Mouse (Mus musculus): ENCODE measurements around the gene Pde7b. TPM values are rescaled to one million over a fixed set of nuclear protein-coding genes. Genes with fewer than 3 reads are reported as not detected.
A peak's percentile ranks its signal among the peaks of the same experiment; 100 is the strongest.

Gene Pde7b
- polyA plus RNA-seq, 1 experiment from 2014 or later: 1.3 TPM

- H3K4me2 ChIP-seq (ENCODE audit: low read length): no peak overlapping the region
- ATAC-seq: peak; percentile 79; the same call in 1 of the 2 replicates
- H3K9me3 ChIP-seq (replicated peaks; ENCODE audit: control insufficient read depth, low read length): no peaks in the 10 kb centered on the region
- no peaks in the 10 kb centered on the region for H3K27me3 ChIP-seq (replicated peaks; ENCODE audit: control insufficient read depth, insufficient read depth, low read length)
- H3K27ac ChIP-seq (ENCODE audit: low read depth, low read length): no peak overlapping the region
- H3K36me3 ChIP-seq (ENCODE audit: control insufficient read depth, insufficient read depth, low read length): no peaks in the 10 kb centered on the region
- H3K9ac ChIP-seq (ENCODE audit: low read length): no peak overlapping the region
- DNase-seq (ENCODE audit: low spot score): peak; percentile 76
- no peaks in the 10 kb centered on the region for H3K4me1 ChIP-seq (ENCODE audit: control insufficient read depth, insufficient read depth, low read length)
- WGBS: 91% methylated on average over 2 of the region's 2 CpGs
- H3K4me3 ChIP-seq (ENCODE audit: low read depth, low read length): no peak overlapping the region
Measured at GRCm38 (mm10) chr10:20405471-20405870, 319.4 kb downstream of the Pde7b start.

DNA sequence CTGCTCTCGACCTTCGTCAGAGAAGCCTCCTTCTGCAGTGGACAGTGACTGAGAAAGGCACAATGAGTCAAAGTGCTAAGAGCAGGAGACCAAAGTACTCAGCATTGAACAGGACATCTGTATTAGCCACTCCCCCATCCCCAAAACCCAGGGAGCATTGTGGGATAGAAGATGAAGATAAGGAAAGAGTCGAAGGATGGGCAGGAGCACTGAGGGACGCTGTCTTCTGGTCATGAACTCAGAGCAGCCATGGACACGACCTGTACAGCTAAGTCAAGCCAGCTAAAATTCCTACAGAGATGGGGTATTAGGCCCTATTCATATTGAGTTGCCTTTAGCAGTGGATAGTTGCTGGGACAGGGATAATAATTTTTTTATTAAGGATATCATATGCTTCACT, 321.9 kb downstream of the Pde7b start:
- H3K9me3 ChIP-seq (replicated peaks; ENCODE audit: control insufficient read depth, low read length): no peaks in the 10 kb centered on the region
- no peaks in the 10 kb centered on the region for H3K27me3 ChIP-seq (replicated peaks; ENCODE audit: control insufficient read depth, insufficient read depth, low read length)
- no peaks in the 10 kb centered on the region for H3K36me3 ChIP-seq (ENCODE audit: control insufficient read depth, insufficient read depth, low read length)
- H3K27ac ChIP-seq (ENCODE audit: low read depth, low read length): no peak overlapping the region
- no peaks in the 10 kb centered on the region for H3K4me1 ChIP-seq (ENCODE audit: control insufficient read depth, insufficient read depth, low read length)
- no peak overlapping the region for H3K9ac ChIP-seq (ENCODE audit: low read length)
- DNase-seq (ENCODE audit: low spot score) (no peak), ATAC-seq (no peak)
- WGBS: 88% methylated on average over 5 of the region's 5 CpGs
- H3K4me3 ChIP-seq (ENCODE audit: low read depth, low read length): no peak overlapping the region
- no peak overlapping the region for H3K4me2 ChIP-seq (ENCODE audit: low read length)

DNA sequence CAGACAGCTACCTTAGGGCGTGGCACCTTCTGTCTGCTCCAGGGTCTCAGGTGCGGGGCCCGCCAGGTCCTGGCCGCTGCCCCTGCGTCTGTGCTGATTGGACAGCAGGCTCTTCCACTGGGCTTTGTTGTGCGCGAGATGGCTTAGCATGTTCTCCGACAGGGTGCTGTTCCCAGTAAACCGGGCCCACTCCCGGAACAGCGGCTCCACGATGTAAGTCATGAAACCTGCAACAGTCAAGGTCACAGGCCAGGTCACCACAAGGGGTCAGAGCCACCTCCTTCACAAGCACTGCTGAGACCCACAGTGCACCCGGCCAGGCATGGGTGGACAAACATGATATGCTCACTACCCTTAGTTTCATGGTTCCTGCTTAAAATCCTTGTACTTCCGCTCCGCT, 324.5 kb downstream of the Pde7b start:
- no peaks in the 10 kb centered on the region for H3K4me1 ChIP-seq (ENCODE audit: control insufficient read depth, insufficient read depth, low read length)
- 80% methylated on average over 15 of the region's 15 CpGs for WGBS
- H3K9me3 ChIP-seq (replicated peaks; ENCODE audit: control insufficient read depth, low read length): no peaks in the 10 kb centered on the region
- H3K4me2 ChIP-seq (ENCODE audit: low read length): 0 out of 2 replicates have a peak overlapping the region, but pooled peaks have one; percentile 7
- H3K9ac ChIP-seq (ENCODE audit: low read length): no peak overlapping the region
- H3K27me3 ChIP-seq (replicated peaks; ENCODE audit: control insufficient read depth, insufficient read depth, low read length): no peaks in the 10 kb centered on the region
- H3K4me3 ChIP-seq (ENCODE audit: low read depth, low read length): no peak overlapping the region
- DNase-seq (ENCODE audit: low spot score): no peak
- no peak overlapping the region for H3K27ac ChIP-seq (ENCODE audit: low read depth, low read length)
- no peak for ATAC-seq
- no peaks in the 10 kb centered on the region for H3K36me3 ChIP-seq (ENCODE audit: control insufficient read depth, insufficient read depth, low read length)

DNA sequence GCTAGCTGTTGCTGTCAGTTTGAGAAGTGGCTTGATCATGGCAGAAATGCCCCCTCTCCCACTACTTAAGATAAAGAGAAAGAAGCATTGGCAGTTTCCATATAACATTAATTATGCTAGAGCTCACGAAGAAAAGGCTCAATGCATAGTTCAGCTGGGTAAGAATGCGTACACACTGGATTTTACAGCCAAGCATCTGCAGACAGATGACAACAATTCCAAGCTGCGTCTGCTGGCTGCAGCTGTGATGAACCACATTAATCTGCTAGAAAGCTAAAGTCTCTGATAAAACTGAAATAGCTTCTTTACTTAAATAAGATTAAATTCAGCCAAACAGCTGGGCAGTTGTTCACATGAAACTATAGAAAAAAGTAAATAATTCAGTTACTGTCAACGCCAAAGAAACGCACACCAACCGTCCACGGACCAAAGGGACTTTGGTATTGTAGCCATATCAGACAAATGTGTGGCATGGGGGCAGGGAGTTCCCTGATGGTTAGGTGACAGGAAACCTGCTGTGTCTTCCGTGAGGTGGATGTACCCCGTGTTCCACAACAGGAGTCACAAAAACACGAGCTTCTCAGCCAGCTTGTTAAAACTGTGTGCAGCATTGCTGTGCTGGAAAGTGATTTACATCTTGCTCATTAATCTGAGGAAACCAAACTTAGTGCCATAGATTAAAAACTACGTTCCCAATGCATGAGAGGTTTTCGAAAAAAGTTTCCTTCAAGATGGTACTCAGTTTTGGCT, 326.1 kb downstream of the Pde7b start:
- no peak overlapping the region for H3K4me2 ChIP-seq (ENCODE audit: low read length)
- no peak overlapping the region for H3K4me3 ChIP-seq (ENCODE audit: low read depth, low read length)
- 61% methylated on average over 12 of the region's 12 CpGs for WGBS
- ATAC-seq (peak; percentile 40; the same call in 1 of the 2 replicates), DNase-seq (ENCODE audit: low spot score) (peak; percentile 23)
- no peak overlapping the region for H3K9ac ChIP-seq (ENCODE audit: low read length)
- H3K4me1 ChIP-seq (ENCODE audit: control insufficient read depth, insufficient read depth, low read length): no peaks in the 10 kb centered on the region
- no peaks in the 10 kb centered on the region for H3K27me3 ChIP-seq (replicated peaks; ENCODE audit: control insufficient read depth, insufficient read depth, low read length)
- no peaks in the 10 kb centered on the region for H3K36me3 ChIP-seq (ENCODE audit: control insufficient read depth, insufficient read depth, low read length)
- no peaks in the 10 kb centered on the region for H3K9me3 ChIP-seq (replicated peaks; ENCODE audit: control insufficient read depth, low read length)
- H3K27ac ChIP-seq (ENCODE audit: low read depth, low read length): no peak overlapping the region

GRCm38 (mm10) chr10:20398224-20398623, 326.7 kb downstream of the Pde7b start:
- 75% methylated on average over 6 of the region's 6 CpGs for WGBS
- Histone ChIP-seq H3K9me3 (replicated peaks; ENCODE audit: control insufficient read depth, low read length) (no peaks in the 10 kb centered on the region), H3K4me1 (ENCODE audit: control insufficient read depth, insufficient read depth, low read length) (no peaks in the 10 kb centered on the region), H3K4me3 (ENCODE audit: low read depth, low read length) (no peak overlapping the region), H3K27me3 (replicated peaks; ENCODE audit: control insufficient read depth, insufficient read depth, low read length) (no peaks in the 10 kb centered on the region), H3K36me3 (ENCODE audit: control insufficient read depth, insufficient read depth, low read length) (no peaks in the 10 kb centered on the region), H3K9ac (ENCODE audit: low read length) (no peak overlapping the region), H3K27ac (ENCODE audit: low read depth, low read length) (no peak overlapping the region), H3K4me2 (ENCODE audit: low read length) (no peak overlapping the region)
- ATAC-seq (no peak), DNase-seq (ENCODE audit: low spot score) (no peak)

GRCm38 (mm10) chr10:20395778-20396177, 329.1 kb downstream of the Pde7b start:
- no peak for ATAC-seq

DNA sequence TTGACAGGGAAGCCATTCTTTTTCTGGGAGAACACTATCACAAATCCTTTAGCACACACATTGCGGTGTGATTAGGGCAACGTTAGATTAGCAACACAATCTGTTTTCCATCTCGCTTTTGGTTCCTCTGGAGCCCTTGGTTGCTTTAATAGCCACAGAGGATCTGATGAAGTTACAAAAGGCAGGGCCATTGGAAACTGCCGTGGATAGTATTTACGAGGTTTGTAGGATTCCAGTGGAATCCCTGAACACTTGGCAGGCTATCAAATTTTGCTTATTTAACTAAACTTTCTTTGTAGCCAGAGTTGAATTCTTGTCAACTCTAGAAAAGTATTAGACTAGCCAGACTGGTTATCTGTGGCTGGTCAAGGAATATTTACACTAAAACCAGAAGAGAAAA, 330.1 kb downstream of the Pde7b start:
- no peaks in the 10 kb centered on the region for H3K9me3 ChIP-seq (replicated peaks; ENCODE audit: control insufficient read depth, low read length)
- WGBS: 83% methylated on average over 5 of the region's 5 CpGs
- no peak overlapping the region for H3K4me2 ChIP-seq (ENCODE audit: low read length)
- no peaks in the 10 kb centered on the region for H3K27me3 ChIP-seq (replicated peaks; ENCODE audit: control insufficient read depth, insufficient read depth, low read length)
- H3K4me3 ChIP-seq (ENCODE audit: low read depth, low read length): no peak overlapping the region
- DNase-seq (ENCODE audit: low spot score) (no peak), ATAC-seq (no peak)
- H3K4me1 ChIP-seq (ENCODE audit: control insufficient read depth, insufficient read depth, low read length): no peaks in the 10 kb centered on the region
- H3K9ac ChIP-seq (ENCODE audit: low read length): no peak overlapping the region
- no peaks in the 10 kb centered on the region for H3K36me3 ChIP-seq (ENCODE audit: control insufficient read depth, insufficient read depth, low read length)
- no peak overlapping the region for H3K27ac ChIP-seq (ENCODE audit: low read depth, low read length)

More at GRCm38 (mm10) chr10:20395778-20396177, 329.1 kb downstream of the Pde7b start:
- Histone ChIP-seq H3K4me3 (ENCODE audit: low read depth, low read length) (no peak overlapping the region), H3K9me3 (replicated peaks; ENCODE audit: control insufficient read depth, low read length) (no peaks in the 10 kb centered on the region), H3K9ac (ENCODE audit: low read length) (no peak overlapping the region), H3K27ac (ENCODE audit: low read depth, low read length) (no peak overlapping the region), H3K4me2 (ENCODE audit: low read length) (no peak overlapping the region), H3K36me3 (ENCODE audit: control insufficient read depth, insufficient read depth, low read length) (no peaks in the 10 kb centered on the region), H3K4me1 (ENCODE audit: control insufficient read depth, insufficient read depth, low read length) (no peaks in the 10 kb centered on the region), H3K27me3 (replicated peaks; ENCODE audit: control insufficient read depth, insufficient read depth, low read length) (no peaks in the 10 kb centered on the region)
- WGBS: 93% methylated on average over 3 of the region's 3 CpGs
- no peak for DNase-seq (ENCODE audit: low spot score)

GRCm38 (mm10) chr10:20390568-20390967, 334.3 kb downstream of the Pde7b start:
- ATAC-seq (no peak), DNase-seq (ENCODE audit: low spot score) (no peak)
- Histone ChIP-seq H3K4me3 (ENCODE audit: low read depth, low read length) (no peak overlapping the region), H3K4me2 (ENCODE audit: low read length) (no peak overlapping the region), H3K9ac (ENCODE audit: low read length) (no peak overlapping the region), H3K4me1 (ENCODE audit: control insufficient read depth, insufficient read depth, low read length) (no peaks in the 10 kb centered on the region), H3K36me3 (ENCODE audit: control insufficient read depth, insufficient read depth, low read length) (no peaks in the 10 kb centered on the region), H3K27ac (ENCODE audit: low read depth, low read length) (no peak overlapping the region), H3K9me3 (replicated peaks; ENCODE audit: control insufficient read depth, low read length) (no peaks in the 10 kb centered on the region), H3K27me3 (replicated peaks; ENCODE audit: control insufficient read depth, insufficient read depth, low read length) (no peaks in the 10 kb centered on the region)
- 79% methylated on average over 3 of the region's 3 CpGs for WGBS

GRCm38 (mm10) chr10:20382807-20383419, 342.0 kb downstream of the Pde7b start:
- WGBS: 81% methylated on average over 6 of the region's 6 CpGs
- peak; percentile 71 for DNase-seq (ENCODE audit: low spot score)
- H3K27ac ChIP-seq (ENCODE audit: low read depth, low read length): no peak overlapping the region
- no peak overlapping the region for H3K4me2 ChIP-seq (ENCODE audit: low read length)
- no peaks in the 10 kb centered on the region for H3K36me3 ChIP-seq (ENCODE audit: control insufficient read depth, insufficient read depth, low read length)
- ATAC-seq: peak; percentile 59
- no peak overlapping the region for H3K9ac ChIP-seq (ENCODE audit: low read length)
- H3K4me3 ChIP-seq (ENCODE audit: low read depth, low read length): no peak overlapping the region
- H3K4me1 ChIP-seq (ENCODE audit: control insufficient read depth, insufficient read depth, low read length): 0 out of 2 replicates have a peak, but pooled peaks cover 8% of the 10 kb centered on the region
- no peaks in the 10 kb centered on the region for H3K9me3 ChIP-seq (replicated peaks; ENCODE audit: control insufficient read depth, low read length)
- H3K27me3 ChIP-seq (replicated peaks; ENCODE audit: control insufficient read depth, insufficient read depth, low read length): no peaks in the 10 kb centered on the region

Data from forebrain, embryonic 14.5 days (tissue).